Mouse (Mus musculus): ENCODE measurements around the gene Hsd17b7.

- TF ChIP-seq CTCF (IDR thresholded peaks at IDR 0.05; ENCODE audit: insufficient read depth, low read depth, low read length): no peak
- TF ChIP-seq POLR2A (IDR thresholded peaks at IDR 0.05; ENCODE audit: insufficient read depth, low read depth, low read length): no peak
These were observed 39.6 kb upstream of the Hsd17b7 start for GRCm38 (mm10) chr1:170008432-170009220.
